Mouse (Mus musculus) retina, postnatal 1 day (tissue): ENCODE measurements around the gene Tex2.
"Not testable (repeated sequence)": the region's sequence is repeated elsewhere in the genome, so short reads cannot be mapped to it uniquely, and the experiment has no call there.

Source experiments
- DNase-seq: peaks from one replicate; pipeline ENCODE4 v3.0.0-alpha.2; 2012

Gene Tex2

GRCm38 (mm10) chr11:106612961-106613637 is at the start of gene Tex2:
Gene Tex2 (minus strand): TSS chr11:106613423.
- DNase-seq = peak; percentile 96

- no peak for DNase-seq
Measured at GRCm38 (mm10) chr11:106662634-106663407, 49.6 kb upstream of the Tex2 start.

GRCm38 (mm10) chr11:106660453-106661081 is 47.3 kb upstream of the Tex2 start:
- peak; percentile 48 for DNase-seq

GRCm38 (mm10) chr11:106659598-106660295 is 46.5 kb upstream of the Tex2 start:
- DNase-seq = peak; percentile 74

- DNase-seq = peak; percentile 92
Measured at GRCm38 (mm10) chr11:106658051-106658880, 45.0 kb upstream of the Tex2 start.

- not testable (repeated sequence) for DNase-seq
Measured at GRCm38 (mm10) chr11:106656896-106657498, 43.8 kb upstream of the Tex2 start.

GRCm38 (mm10) chr11:106648347-106648746 is 35.1 kb upstream of the Tex2 start:
- DNase-seq = peak; percentile 82

- DNase-seq = no peak
Measured at GRCm38 (mm10) chr11:106642966-106643637, 29.9 kb upstream of the Tex2 start.

GRCm38 (mm10) chr11:106641580-106641979 is 28.4 kb upstream of the Tex2 start:
- DNase-seq = no peak

- peak; percentile 62 for DNase-seq
Measured at GRCm38 (mm10) chr11:106640059-106640458, 26.8 kb upstream of the Tex2 start.

- no peak for DNase-seq
Measured at GRCm38 (mm10) chr11:106639356-106639692, 26.1 kb upstream of the Tex2 start.

- DNase-seq = no peak
Measured at GRCm38 (mm10) chr11:106638551-106639355, 25.5 kb upstream of the Tex2 start.

- no peak for DNase-seq
Measured at GRCm38 (mm10) chr11:106637754-106638153, 24.5 kb upstream of the Tex2 start.

GRCm38 (mm10) chr11:106635946-106636345 is 22.7 kb upstream of the Tex2 start:
- no peak for DNase-seq

- not testable (repeated sequence) for DNase-seq
Measured at GRCm38 (mm10) chr11:106634175-106634574, 21.0 kb upstream of the Tex2 start.

GRCm38 (mm10) chr11:106633456-106633855 is 20.2 kb upstream of the Tex2 start:
- no peak for DNase-seq

- DNase-seq = peak; percentile 80
Measured at GRCm38 (mm10) chr11:106627692-106628091, 14.5 kb upstream of the Tex2 start.

GRCm38 (mm10) chr11:106625577-106625976 is 12.4 kb upstream of the Tex2 start:
- DNase-seq = no peak

- DNase-seq = no peak
Measured at GRCm38 (mm10) chr11:106623629-106624028, 10.4 kb upstream of the Tex2 start.

GRCm38 (mm10) chr11:106622056-106622455 is 8.8 kb upstream of the Tex2 start:
- no peak for DNase-seq
